Mouse (Mus musculus) cerebellum, adult 2 months (tissue): Measurements from ENCODE around the gene Vash2.

ENCODE experiments used
- CTCF ChIP-seq: fragments of 200-500 bp; IDR thresholded peaks from 2 replicates; pipeline ENCODE4 v1.5.1; 2011; ENCODE audit warnings: low read depth, mild to moderate bottlenecking, control low read depth, low read length, moderate library complexity, borderline replicate concordance; ENCODE audit not compliant: insufficient read depth
- POLR2A ChIP-seq: fragments of 200-500 bp; IDR thresholded peaks from 2 replicates; pipeline ENCODE4 v1.6.1; 2011; ENCODE audit warnings: low read length, control low read depth, borderline replicate concordance; ENCODE audit not compliant: insufficient read depth

DNA sequence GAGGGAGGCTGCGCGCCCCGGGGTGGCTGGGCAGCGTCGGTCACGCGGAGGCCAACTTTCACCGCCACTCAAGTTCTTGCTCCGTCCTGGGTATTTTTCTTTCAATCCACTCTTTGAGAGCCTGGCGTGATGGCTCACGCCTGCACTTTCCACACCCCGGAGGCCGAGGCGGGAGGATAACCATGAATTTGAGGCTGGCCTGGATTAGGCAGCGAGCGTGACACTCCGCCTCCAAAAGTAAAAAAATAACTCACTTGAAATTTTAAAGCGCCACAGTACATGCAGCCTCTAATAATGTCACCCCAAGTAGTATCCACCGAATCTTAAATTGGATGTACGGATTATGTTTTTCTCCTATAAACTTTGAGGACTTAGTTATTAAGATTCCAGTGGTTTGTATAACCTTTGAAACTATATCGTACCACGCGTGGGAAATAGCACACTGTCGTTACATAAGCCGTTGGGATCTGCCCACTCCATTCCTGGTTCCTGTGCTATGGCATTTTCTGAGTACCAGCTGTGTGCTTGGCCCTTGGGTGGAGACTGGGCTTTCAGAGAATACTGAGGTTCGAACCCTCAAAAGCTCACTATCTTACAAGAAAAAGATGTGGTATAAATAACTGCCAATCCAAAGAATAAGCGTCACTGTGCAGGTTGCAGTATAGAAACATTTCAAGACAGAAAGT, 49.9 kb downstream of the Vash2 start:
- TF ChIP-seq CTCF (no peak), POLR2A (no peak)
